Mouse (Mus musculus) effector memory CD4-positive, alpha-beta T cell, adult 5 months (primary cell): ENCODE results near the gene Arrb2. TPM values are rescaled to one million over a fixed set of nuclear protein-coding genes. Genes with fewer than 3 reads are reported as not detected.

Experiments used
- polyA plus RNA-seq: library from polyadenylated mRNA; unstranded; fragments of 100-300 nt; shearing (Covaris generic); gene quantifications from one replicate; pipeline ENCODE4 v1.2.1, GENCODE M21; 2017

Arrb2 gene
- 215 TPM for polyA plus RNA-seq

DNA sequence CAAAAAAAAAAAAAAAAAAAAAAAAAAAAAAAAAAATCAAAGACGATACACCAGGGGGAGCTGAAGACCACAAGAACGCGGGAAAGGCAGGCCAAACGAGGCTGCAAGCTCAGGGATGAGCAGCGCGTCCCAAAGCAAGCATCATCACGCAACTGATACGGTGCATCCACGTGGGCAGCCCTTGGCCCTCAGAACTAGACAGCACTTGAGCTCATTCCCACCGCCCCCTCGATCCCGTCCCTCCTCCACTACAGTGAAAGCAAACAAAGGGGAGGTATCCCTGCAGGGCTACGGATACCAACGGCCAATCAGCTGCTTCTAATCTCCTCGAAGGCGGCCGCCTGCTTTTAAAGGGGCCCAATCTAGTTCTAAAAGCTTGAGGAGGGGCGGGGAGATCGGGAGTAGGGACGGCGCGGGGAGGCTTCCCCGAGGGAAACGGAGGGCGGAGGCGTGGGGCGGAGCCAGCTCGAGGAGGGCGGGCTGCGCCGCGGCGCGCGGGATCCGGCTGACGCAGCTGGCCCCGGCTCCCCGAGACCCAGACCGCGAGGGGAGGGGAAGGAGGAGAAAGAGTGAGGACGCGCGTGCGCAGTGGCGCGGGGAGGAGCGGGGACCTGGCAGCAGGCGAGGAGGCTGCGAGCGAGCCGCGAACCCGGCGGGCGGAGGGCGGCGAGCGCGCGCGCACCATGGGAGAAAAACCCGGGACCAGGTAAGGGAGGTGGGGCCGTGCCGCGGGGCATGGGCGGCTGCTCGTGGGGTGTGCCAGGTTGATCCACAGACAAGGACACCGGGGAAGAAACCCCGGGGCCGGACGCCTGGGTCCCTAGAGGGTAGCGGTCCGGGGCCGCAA, at the start of gene Arrb2:
Gene Arrb2, plus strand, starts transcription at position 588 of the 847 bp plus-strand sequence.

GRCm38 (mm10) chr11:70409594-70410296, 22.7 kb upstream of the Arrb2 start, which contains the start of gene Pelp1:
Pelp1 (minus strand) TSS chr11:70410031.

DNA sequence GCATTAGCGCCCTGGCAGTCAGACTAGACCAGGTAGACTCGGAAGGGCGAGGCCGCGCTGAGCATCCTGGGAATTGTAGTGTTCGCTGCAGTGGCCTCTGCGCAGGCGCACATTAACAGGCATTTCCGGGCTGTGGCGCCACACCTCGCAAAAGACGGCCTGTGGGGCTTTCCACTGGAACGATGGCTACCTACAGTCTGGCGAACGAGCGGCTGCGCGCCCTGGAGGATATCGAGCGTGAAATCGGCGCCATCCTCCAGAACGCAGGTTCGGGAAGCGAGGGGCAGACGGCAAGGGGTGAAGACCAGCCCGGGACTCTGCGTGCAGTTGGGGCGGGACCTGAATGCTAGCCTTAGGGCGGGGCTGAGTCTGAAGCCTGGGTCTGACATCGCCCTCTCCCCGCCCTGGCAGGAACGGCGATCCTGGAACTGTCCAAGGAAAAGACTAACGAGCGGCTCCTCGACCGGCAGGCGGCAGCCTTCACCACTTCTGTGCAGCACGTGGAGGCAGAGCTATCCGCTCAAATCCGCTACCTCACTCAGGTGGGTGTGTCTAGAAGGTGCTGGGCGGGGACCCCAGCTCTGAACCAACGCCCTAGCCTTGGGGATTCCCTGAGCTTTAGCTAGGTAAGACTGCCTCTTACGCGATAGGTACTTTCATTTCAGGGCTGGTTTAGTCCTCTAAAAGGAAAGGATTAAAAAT, 19.5 kb downstream of the Arrb2 start, which contains the start of gene Med11:
Gene Med11, plus strand, starts transcription at position 123 of the 702 bp plus-strand sequence.

GRCm38 (mm10) chr11:70458688-70459600, 26.5 kb downstream of the Arrb2 start, which contains the start of gene Zmynd15:
Zmynd15 (plus strand) TSS chr11:70459433.

DNA sequence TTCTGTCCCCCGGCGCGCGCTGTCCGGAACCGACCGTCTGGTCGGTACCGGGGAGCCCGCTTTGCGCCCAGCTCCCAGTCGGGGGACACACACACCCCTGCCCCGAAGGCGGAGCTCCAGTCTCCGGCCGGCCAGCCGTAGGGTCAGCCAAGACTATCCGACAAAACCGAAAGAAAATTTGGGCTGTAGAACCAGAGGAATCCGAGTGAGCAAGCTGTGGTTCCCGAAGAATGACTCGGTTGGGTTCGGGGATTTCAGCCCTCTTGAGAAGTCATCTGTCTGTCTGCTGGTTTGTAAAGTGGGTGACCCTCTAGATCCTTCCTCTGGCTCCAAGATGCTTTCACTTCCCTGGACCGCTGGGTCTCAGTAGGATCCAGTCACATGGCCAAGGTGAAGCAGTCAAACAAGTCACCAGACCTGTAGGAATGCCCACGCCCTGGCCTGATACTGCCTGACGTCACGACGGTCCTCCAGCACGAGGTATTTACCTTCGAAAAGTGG, 27.2 kb downstream of the Arrb2 start, which contains the start of gene Cxcl16:
Gene Cxcl16, minus strand, starts transcription at position 384 of the 501 bp plus-strand sequence.

Other genes with a start within 250 kb of the Arrb2 start
- gene Slc16a11, start 219.9 kb upstream of the Arrb2 start, polyA plus RNA-seq: 0.65 TPM
- 1.4 TPM for gene Slc16a13, start 211.6 kb upstream of the Arrb2 start, polyA plus RNA-seq
- not detected for gene Bcl6b, start 202.8 kb upstream of the Arrb2 start, polyA plus RNA-seq
- gene 0610010K14Rik, start 194.7 kb upstream of the Arrb2 start, polyA plus RNA-seq: 86.5 TPM
- gene Gm21988, start 192.8 kb upstream of the Arrb2 start, polyA plus RNA-seq: 2.4 TPM
- gene Rnasek, start 192.8 kb upstream of the Arrb2 start, polyA plus RNA-seq: 237 TPM
- not detected for gene Alox12, start 177.3 kb upstream of the Arrb2 start, polyA plus RNA-seq
- not detected for gene Alox12e, start 110.0 kb upstream of the Arrb2 start, polyA plus RNA-seq
- not detected for gene Alox15, start 80.6 kb upstream of the Arrb2 start, polyA plus RNA-seq
- 10.7 TPM for gene Pelp1, start 22.6 kb upstream of the Arrb2 start, polyA plus RNA-seq
- 141 TPM for gene Med11, start 19.3 kb downstream of the Arrb2 start, polyA plus RNA-seq
- 0.16 TPM for gene Zmynd15, start 26.8 kb downstream of the Arrb2 start, polyA plus RNA-seq
- gene Cxcl16, start 27.3 kb downstream of the Arrb2 start, polyA plus RNA-seq: 1.7 TPM
- not detected for gene Tm4sf5, start 72.6 kb downstream of the Arrb2 start, polyA plus RNA-seq
- gene Vmo1, start 82.0 kb downstream of the Arrb2 start, polyA plus RNA-seq: not detected
- 0.31 TPM for gene Gltpd2, start 86.6 kb downstream of the Arrb2 start, polyA plus RNA-seq
- gene Psmb6, start 92.7 kb downstream of the Arrb2 start, polyA plus RNA-seq: 282 TPM
- gene Gm40193, start 100.3 kb downstream of the Arrb2 start, polyA plus RNA-seq: not detected
- gene Pld2, start 107.4 kb downstream of the Arrb2 start, polyA plus RNA-seq: 8.9 TPM
- gene Mink1, start 130.2 kb downstream of the Arrb2 start, polyA plus RNA-seq: 39.6 TPM
- gene 4930544D05Rik, start 183.2 kb downstream of the Arrb2 start, polyA plus RNA-seq: 1.4 TPM
- 18.7 TPM for gene Chrne, start 186.6 kb downstream of the Arrb2 start, polyA plus RNA-seq
- not detected for gene Gp1ba, start 206.5 kb downstream of the Arrb2 start, polyA plus RNA-seq
- gene Rnf167, start 214.6 kb downstream of the Arrb2 start, polyA plus RNA-seq: 270 TPM
- gene Slc25a11, start 214.8 kb downstream of the Arrb2 start, polyA plus RNA-seq: 70.1 TPM
- gene Pfn1, start 222.0 kb downstream of the Arrb2 start, polyA plus RNA-seq: 2,450 TPM
- gene Eno3, start 224.6 kb downstream of the Arrb2 start, polyA plus RNA-seq: 9.9 TPM
- 64.8 TPM for gene Spag7, start 236.8 kb downstream of the Arrb2 start, polyA plus RNA-seq